Mouse (Mus musculus) ES-Bruce4 (cell line): ENCODE results near the gene Lclat1.

Source experiments
- CTCF ChIP-seq: IDR thresholded peaks from one replicate; pipeline ENCODE4 v1.8.1; 2011; ENCODE audit warnings: low read depth, low read length
- POLR2A ChIP-seq: IDR thresholded peaks from one replicate; pipeline ENCODE4 v1.8.1; 2011; ENCODE audit warnings: low read length; ENCODE audit not compliant: insufficient read depth

GRCm38 (mm10) chr17:73217274-73217673, 109.5 kb downstream of the Lclat1 start:
- TF ChIP-seq CTCF, result no peak
- no peak for TF ChIP-seq POLR2A
